Mouse (Mus musculus) lung, adult 2 months (tissue): ENCODE measurements at regions not wholly inside any gene's neighbourhood (a gene's known extent, or its start where the extent isn't known, plus 50 kb on each side); places are given as distances from the start of the nearest gene placed in this dataset.

Source experiments
- CTCF ChIP-seq: fragments of 200-500 bp; IDR thresholded peaks from 2 replicates; pipeline ENCODE4 v1.5.1; 2011; ENCODE audit warnings: mild to moderate bottlenecking, low read length, control low read depth; ENCODE audit not compliant: insufficient read depth
- POLR2A ChIP-seq: fragments of 200-500 bp; IDR thresholded peaks from 2 replicates; pipeline ENCODE4 v1.6.1; 2011; ENCODE audit warnings: low read depth, mild to moderate bottlenecking, control low read depth, low read length, borderline replicate concordance; ENCODE audit errors: extremely low read depth

GRCm38 (mm10) chr8:41600255-41600654, 183.4 kb upstream of the Frg1 start:
- TF ChIP-seq POLR2A (no peak), CTCF (no peak)
